Mouse (Mus musculus) limb, embryonic 15.5 days (tissue): ENCODE measurements around the gene Kdm2b. TPM values are rescaled to one million over a fixed set of nuclear protein-coding genes. Genes with fewer than 3 reads are reported as not detected.

Experiments
- ATAC-seq: fragments of 200-750 bp; cut with Nextera tagmentation; 2 replicates; pipeline ENCODE4 v1.8.0; 2017; ENCODE audit warnings: low read depth, moderate TSS enrichment; ENCODE audit not compliant: insufficient number of reproducible peaks, low FRiP score, low TSS enrichment
- H3K27ac ChIP-seq: fragments of 300-500 bp; sonication (generic); 2 replicates; pipeline ENCODE4 v1.5.1; 2015; ENCODE audit warnings: moderate library complexity, mild to moderate bottlenecking, inconsistent platforms
- H3K27me3 ChIP-seq: fragments of 300-500 bp; sonication (generic); 2 replicates; pipeline ENCODE4 v1.6.1; 2015; ENCODE audit warnings: inconsistent platforms
- H3K36me3 ChIP-seq: fragments of 300-500 bp; sonication (generic); 2 replicates; pipeline ENCODE4 v1.6.1; 2015; ENCODE audit warnings: inconsistent platforms
- H3K4me1 ChIP-seq: fragments of 300-500 bp; sonication (generic); 2 replicates; pipeline ENCODE4 v1.6.1; 2015; ENCODE audit warnings: inconsistent platforms
- H3K4me2 ChIP-seq: fragments of 300-500 bp; sonication (generic); 2 replicates; pipeline ENCODE4 v1.6.1; 2015; ENCODE audit warnings: mild to moderate bottlenecking, inconsistent platforms
- H3K4me3 ChIP-seq: fragments of 300-500 bp; sonication (generic); 2 replicates; pipeline ENCODE4 v1.5.1; 2015; ENCODE audit warnings: mild to moderate bottlenecking, inconsistent platforms
- H3K9ac ChIP-seq: fragments of 300-500 bp; sonication (generic); 2 replicates; pipeline ENCODE4 v1.6.1; 2015; ENCODE audit warnings: inconsistent platforms
- H3K9me3 ChIP-seq: fragments of 300-500 bp; sonication (generic); 2 replicates; pipeline ENCODE4 v1.6.1; 2016; ENCODE audit warnings: inconsistent platforms
- WGBS: fragments of 180-500 bp; shearing (Covaris S2); methylation state at CpG from one replicate; pipeline ENCODE4 v1.1.7; 2015; 5-methylcytosine and 5-hydroxymethylcytosine counted together
- polyA plus RNA-seq: library from polyadenylated mRNA; unstranded; fragments of >200 nt; fragmentation: Nextera tagmentation; extraction: Ambion mirVana; gene quantifications from 2 replicates; pipeline ENCODE4 v1.2.1, GENCODE M21; 2015

Kdm2b gene
- polyA plus RNA-seq, 1 experiment from 2014 or later, result 46.0 TPM

DNA sequence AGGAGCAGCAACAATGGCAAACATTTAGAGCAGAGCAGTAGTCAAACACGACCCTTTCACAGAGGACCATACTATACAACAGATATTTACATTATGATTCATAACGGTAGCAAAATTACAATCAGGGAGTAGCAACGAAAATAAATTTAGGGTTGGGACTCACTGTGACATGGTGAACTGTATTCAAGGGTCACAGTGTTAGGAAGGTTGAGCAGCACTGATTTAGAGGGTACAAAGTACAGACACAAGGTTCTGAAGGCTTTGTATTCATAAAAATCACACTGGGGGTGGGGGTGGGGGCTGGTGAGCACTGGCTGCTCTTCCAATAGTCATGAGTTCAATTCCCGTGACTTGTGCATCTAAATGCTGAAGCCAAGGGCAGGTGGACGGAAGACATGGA, 69.1 kb downstream of the Kdm2b start:
- WGBS, result 86% methylated on average over 5 of the region's 5 CpGs

DNA sequence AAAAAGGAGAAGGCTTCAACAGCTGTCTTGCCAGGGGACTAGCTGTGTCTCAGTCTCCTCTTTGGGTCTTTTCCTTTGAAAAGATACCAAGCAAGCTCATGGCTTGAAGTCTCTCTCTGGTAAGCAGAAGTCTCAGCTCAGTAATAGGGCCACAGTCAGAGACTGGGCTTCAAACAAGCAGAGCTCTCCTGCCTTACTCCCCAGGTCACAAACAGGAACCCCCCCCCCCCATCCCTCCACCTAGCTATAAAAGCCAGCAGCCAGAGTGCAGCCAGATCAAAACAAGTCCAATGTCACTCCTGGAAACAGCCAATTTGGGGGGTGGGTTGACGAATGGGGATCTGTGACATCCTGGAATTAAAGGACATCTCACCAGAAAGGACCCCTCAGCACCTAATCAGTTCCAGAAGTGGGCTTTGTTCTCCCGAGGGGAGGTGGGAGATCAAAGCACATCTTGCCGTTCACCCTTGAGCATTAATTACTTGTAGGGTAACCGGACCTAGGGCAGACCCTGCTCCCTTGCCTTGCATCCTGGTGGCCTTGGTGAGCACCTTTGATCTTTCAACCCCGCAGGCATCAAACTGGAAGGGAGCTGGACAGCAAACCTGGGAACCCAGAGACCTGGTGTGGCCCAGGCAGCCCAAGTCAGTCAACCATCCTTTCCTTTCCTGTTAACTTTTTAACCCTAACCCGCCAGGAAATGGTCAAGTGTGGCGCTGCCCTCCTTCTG, 71.5 kb downstream of the Kdm2b start:
- Histone ChIP-seq H3K9me3 (no peaks in the 10 kb centered on the region), H3K9ac (no peak overlapping the region), H3K27ac (no peak overlapping the region), H3K27me3 (no peaks in the 10 kb centered on the region), H3K4me1 (no peaks in the 10 kb centered on the region), H3K4me3 (no peak overlapping the region), H3K36me3 (no peaks in the 10 kb centered on the region), H3K4me2 (no peak overlapping the region)
- WGBS, result 16% methylated on average over 7 of the region's 7 CpGs
- no peak for ATAC-seq

More for the DNA sequence above, 69.1 kb downstream of the Kdm2b start:
- no peaks in the 10 kb centered on the region for H3K9me3 ChIP-seq
- H3K9ac ChIP-seq, result no peak overlapping the region
- no peak for ATAC-seq
- no peak overlapping the region for H3K4me2 ChIP-seq
- peaks cover 1% of the 10 kb centered on the region for H3K4me1 ChIP-seq
- no peak overlapping the region for H3K4me3 ChIP-seq
- H3K27ac ChIP-seq, result no peak overlapping the region
- no peaks in the 10 kb centered on the region for H3K36me3 ChIP-seq
- H3K27me3 ChIP-seq, result no peaks in the 10 kb centered on the region

DNA sequence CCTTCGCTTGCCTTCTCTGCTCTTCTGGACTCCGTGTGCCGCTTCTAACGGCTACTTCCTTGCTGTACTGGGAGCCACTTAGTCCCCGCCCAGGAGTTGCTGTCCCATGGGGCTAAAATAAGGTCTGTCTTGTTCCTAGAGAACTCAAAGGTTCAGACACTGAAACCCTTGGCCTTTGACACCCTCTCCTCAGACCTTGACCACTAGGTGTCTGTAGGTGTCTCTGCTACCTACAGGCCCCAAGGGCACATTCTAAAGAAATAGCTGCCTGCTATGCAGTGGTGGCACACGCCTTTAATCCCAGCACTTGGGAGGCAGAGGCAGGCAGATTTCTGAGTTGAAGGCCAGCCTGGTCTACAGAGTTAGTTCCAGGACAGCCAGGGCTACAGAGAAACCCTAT, 73.5 kb downstream of the Kdm2b start:
- no peak overlapping the region for H3K4me2 ChIP-seq
- no peak overlapping the region for H3K9ac ChIP-seq
- no peak for ATAC-seq
- WGBS, result 86% methylated on average over 6 of the region's 6 CpGs
- no peak overlapping the region for H3K27ac ChIP-seq
- H3K9me3 ChIP-seq, result no peaks in the 10 kb centered on the region
- no peak overlapping the region for H3K4me3 ChIP-seq
- no peaks in the 10 kb centered on the region for H3K4me1 ChIP-seq
- H3K36me3 ChIP-seq, result no peaks in the 10 kb centered on the region
- H3K27me3 ChIP-seq, result no peaks in the 10 kb centered on the region

DNA sequence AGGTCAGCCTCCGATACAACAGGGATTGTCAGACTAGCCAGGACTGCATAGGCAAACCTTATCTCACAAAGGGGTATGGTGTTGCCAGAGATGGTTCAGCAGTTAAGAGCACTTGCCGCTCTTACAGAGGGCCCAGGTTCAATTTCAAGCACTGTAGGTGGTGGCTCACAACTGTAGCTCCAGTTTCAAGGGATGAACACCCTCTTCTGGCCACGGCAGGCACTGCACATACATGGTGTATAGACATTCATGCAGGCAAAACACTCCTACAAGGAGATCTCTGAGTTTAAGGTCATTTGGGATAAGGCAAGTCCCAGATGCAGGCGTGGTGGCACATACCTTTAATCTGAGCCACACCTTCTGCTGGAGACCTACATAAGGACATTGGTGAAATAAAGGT, 76.8 kb downstream of the Kdm2b start:
- no peaks in the 10 kb centered on the region for H3K36me3 ChIP-seq
- H3K27ac ChIP-seq, result no peak overlapping the region
- no peaks in the 10 kb centered on the region for H3K9me3 ChIP-seq
- no peak overlapping the region for H3K4me3 ChIP-seq
- H3K4me2 ChIP-seq, result no peak overlapping the region
- no peaks in the 10 kb centered on the region for H3K27me3 ChIP-seq
- no peaks in the 10 kb centered on the region for H3K4me1 ChIP-seq
- 89% methylated on average over 4 of the region's 4 CpGs for WGBS
- no peak for ATAC-seq
- H3K9ac ChIP-seq, result no peak overlapping the region

DNA sequence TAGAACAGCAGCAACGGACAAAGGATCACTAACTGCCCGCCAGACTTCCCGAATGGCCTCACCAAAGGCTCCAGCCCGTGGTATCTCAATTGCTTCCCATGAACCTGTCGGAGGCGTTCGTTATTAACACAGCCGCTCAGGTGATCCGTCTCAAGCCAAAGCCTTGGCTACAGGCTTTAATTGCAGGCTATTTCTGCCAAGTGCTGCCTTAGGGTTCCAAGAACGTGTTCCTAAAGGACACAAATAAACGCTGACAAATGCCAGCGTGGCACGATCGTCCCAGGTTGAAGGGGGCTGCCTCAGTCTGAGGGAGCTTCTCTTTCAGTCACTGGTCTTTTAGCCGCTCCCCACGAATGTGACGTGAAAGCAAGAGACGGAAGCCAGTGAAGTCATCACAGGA, 80.1 kb downstream of the Kdm2b start:
- WGBS, result 61% methylated on average over 18 of the region's 18 CpGs
- H3K4me3 ChIP-seq, result no peak overlapping the region
- H3K36me3 ChIP-seq, result no peaks in the 10 kb centered on the region
- no peaks in the 10 kb centered on the region for H3K27me3 ChIP-seq
- H3K4me2 ChIP-seq, result no peak overlapping the region
- no peaks in the 10 kb centered on the region for H3K9me3 ChIP-seq
- no peak overlapping the region for H3K27ac ChIP-seq
- no peaks in the 10 kb centered on the region for H3K4me1 ChIP-seq
- no peak overlapping the region for H3K9ac ChIP-seq
- ATAC-seq, result no peak

DNA sequence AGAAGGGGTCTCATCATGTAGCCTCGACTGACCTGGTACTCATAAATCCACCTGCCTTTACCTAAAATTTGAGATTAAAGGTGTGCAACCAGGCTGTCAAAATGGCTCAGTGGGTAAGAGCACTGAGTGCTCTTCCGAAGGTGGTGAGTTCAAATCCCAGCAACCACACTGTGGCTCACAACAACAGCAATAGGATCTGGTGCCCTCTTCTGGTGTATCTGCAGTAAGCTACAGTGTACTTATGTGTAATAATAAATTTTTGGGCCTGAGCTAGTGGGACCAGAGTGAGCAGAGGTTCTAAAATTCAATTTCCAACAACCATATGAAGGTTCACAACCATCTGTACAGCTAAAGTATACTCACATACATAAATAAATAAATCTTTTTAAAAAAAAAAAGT, 81.6 kb downstream of the Kdm2b start:
- Histone ChIP-seq H3K4me1 (no peaks in the 10 kb centered on the region), H3K4me3 (no peak overlapping the region), H3K9me3 (no peaks in the 10 kb centered on the region), H3K4me2 (no peak overlapping the region), H3K36me3 (no peaks in the 10 kb centered on the region), H3K27ac (no peak overlapping the region), H3K9ac (no peak overlapping the region), H3K27me3 (no peaks in the 10 kb centered on the region)
- WGBS, result 83% methylated on average over 2 of the region's 2 CpGs
- no peak for ATAC-seq

DNA sequence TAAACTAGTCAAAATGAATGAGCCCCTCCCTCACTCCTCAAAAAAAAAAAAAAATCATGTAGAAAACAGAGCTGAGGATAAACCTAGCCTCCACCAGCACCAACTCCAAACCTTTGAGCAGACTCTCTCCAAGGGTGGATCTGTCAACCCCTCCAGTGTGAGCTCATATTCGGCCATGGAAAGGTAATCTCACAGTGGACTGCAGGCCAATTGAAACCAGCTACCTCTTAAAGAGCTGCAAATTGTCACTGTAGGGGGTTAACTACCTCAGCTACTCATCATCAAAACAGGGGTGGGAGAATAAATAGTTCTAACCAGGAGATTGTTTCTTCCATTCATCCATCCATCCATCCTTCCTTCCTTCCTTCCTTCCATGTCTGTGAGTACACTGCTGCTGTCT, 82.4 kb downstream of the Kdm2b start:
- Histone ChIP-seq H3K9me3 (no peaks in the 10 kb centered on the region), H3K4me3 (no peak overlapping the region), H3K4me1 (no peaks in the 10 kb centered on the region), H3K36me3 (no peaks in the 10 kb centered on the region), H3K9ac (no peak overlapping the region), H3K27ac (no peak overlapping the region), H3K4me2 (no peak overlapping the region), H3K27me3 (no peaks in the 10 kb centered on the region)
- no peak for ATAC-seq
- WGBS, result 74% methylated on average over 1 of the region's 1 CpGs

DNA sequence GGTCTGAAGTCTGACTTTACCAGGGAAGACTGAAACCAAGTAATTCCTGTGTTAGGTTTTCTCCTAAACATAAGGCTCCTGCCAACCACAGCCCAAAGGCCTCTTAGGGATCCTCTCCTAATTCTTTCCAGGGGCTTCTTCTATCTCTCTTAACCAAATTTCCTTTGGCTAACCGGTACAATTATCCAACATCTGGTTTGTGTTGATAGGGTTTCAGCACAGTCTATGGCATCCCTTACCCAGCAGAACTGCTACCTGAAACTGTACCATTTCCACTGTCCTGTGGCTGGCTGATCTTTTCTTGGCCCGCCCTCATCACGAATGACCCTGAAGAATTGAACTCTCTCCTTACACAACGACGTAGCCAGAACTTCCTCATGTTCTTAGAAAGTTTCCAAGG, 86.5 kb downstream of the Kdm2b start:
- Histone ChIP-seq H3K27ac (no peak overlapping the region), H3K9me3 (no peaks in the 10 kb centered on the region), H3K4me3 (no peak overlapping the region), H3K4me2 (no peak overlapping the region), H3K9ac (no peak overlapping the region), H3K27me3 (no peaks in the 10 kb centered on the region), H3K36me3 (no peaks in the 10 kb centered on the region), H3K4me1 (peaks cover 15% of the 10 kb centered on the region)
- WGBS, result 50% methylated on average over 5 of the region's 5 CpGs
- no peak for ATAC-seq

DNA sequence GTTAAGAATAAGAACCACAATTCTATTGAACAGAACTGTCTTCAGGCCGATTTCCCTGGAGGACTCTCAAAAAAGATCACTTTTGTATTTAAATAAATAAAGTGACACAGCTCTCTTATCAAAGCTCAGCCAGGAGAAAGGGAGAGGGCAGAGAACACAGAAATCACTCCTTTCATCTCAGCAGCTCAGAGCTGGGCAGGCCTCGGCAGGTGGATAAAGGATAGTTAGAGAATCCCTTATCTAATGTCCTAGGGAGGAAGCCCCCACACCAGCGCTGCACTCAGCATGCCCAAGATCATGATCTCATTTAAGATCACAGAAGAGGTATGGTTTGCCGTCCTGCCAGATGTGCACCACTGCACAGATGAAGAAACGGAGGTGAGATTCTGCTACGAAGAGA, 87.4 kb downstream of the Kdm2b start:
- no peak overlapping the region for H3K4me3 ChIP-seq
- H3K4me1 ChIP-seq, result peaks cover 24% of the 10 kb centered on the region
- H3K9ac ChIP-seq, result no peak overlapping the region
- H3K36me3 ChIP-seq, result no peaks in the 10 kb centered on the region
- no peaks in the 10 kb centered on the region for H3K27me3 ChIP-seq
- H3K4me2 ChIP-seq, result no peak overlapping the region
- WGBS, result 80% methylated on average over 6 of the region's 6 CpGs
- no peak for ATAC-seq
- H3K9me3 ChIP-seq, result no peaks in the 10 kb centered on the region
- no peak overlapping the region for H3K27ac ChIP-seq

DNA sequence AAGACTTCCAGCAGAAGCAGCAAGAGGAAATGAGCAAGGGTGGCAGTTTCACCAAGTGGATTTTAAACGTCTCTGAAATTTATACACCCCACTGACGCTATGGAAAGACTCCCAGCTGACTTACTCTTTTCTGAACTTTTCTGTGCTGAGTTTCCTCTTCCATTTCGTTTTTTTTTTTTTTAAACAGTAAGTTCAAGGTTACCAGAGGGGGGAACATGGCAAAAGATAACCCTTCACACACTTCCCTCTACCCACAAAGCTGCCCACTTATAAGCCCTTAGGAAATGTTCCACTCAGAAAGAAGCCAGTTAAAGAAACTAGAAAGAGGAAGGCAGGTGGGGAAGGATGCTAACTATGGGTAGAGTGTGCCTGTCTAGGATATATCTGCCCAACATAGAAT, 88.0 kb downstream of the Kdm2b start:
- Histone ChIP-seq H3K27ac (no peak overlapping the region), H3K27me3 (no peaks in the 10 kb centered on the region), H3K9me3 (no peaks in the 10 kb centered on the region), H3K4me3 (no peak overlapping the region), H3K36me3 (no peaks in the 10 kb centered on the region), H3K9ac (no peak overlapping the region), H3K4me2 (no peak overlapping the region), H3K4me1 (peaks cover 24% of the 10 kb centered on the region)
- ATAC-seq, result no peak
- 44% methylated on average over 3 of the region's 3 CpGs for WGBS

DNA sequence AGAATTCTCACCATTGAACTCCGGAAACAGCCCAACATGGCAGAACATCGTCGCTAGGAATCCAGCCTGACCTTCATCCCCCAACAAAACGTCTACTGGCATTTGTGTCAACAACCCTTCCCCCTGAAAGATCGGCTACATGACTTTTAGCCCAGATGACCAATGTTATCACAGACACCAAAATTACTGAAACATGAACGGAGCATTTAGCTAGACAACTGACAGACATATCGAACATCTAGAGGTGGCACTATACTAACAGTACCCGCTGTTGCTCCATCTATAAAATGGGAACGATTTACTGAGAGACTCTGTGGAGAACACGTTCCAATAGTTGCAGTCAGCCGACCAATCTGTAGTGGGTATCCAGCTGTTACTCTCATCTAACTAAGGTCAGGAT, 88.4 kb downstream of the Kdm2b start:
- no peak for ATAC-seq
- no peaks in the 10 kb centered on the region for H3K9me3 ChIP-seq
- peaks cover 24% of the 10 kb centered on the region for H3K4me1 ChIP-seq
- no peak overlapping the region for H3K27ac ChIP-seq
- 55% methylated on average over 11 of the region's 11 CpGs for WGBS
- H3K36me3 ChIP-seq, result no peaks in the 10 kb centered on the region
- H3K27me3 ChIP-seq, result no peaks in the 10 kb centered on the region
- H3K4me3 ChIP-seq, result peak overlapping the region; percentile 85; the same call in 1 of the 2 replicates
- H3K4me2 ChIP-seq, result peak overlapping the region; percentile 76
- H3K9ac ChIP-seq, result no peak overlapping the region

DNA sequence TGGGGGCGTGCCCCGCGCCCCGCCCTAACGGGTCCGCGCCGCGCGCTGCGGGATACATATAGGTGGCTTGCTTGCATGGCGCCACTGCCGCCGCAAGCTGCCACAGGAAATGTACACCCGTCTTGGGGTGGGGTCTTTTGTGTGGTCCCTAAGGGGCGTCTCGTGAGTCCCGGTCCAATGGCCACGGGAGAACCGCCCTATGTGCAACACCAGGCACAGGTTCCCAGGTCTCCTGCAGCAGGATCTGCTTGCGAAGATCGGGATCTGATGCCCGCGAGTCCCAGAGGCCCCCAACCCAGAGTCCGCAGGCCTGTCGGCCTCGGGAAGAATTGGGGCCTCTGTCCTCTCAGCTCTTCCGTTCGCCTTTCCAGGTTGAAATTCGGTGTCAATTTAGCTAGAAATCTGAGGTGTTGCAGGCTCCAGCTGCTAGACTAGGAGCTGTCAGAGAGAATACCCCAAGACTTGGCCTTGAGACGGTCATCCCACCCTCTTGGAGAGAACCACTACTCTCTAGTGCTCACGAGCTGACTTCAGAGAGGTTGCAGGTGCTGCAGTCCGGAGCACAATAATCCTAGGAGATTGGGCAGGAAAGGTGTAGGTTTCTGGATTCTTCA, 89.0 kb downstream of the Kdm2b start:
- Histone ChIP-seq H3K4me2 (peak overlapping the region; percentile 76), H3K27me3 (no peaks in the 10 kb centered on the region), H3K4me1 (peaks cover 24% of the 10 kb centered on the region), H3K9me3 (no peaks in the 10 kb centered on the region), H3K36me3 (no peaks in the 10 kb centered on the region), H3K4me3 (peak overlapping the region; percentile 85), H3K27ac (peak overlapping the region; percentile 94), H3K9ac (peak overlapping the region; percentile 82)
- peak; percentile 0; the same call in 1 of the 2 replicates for ATAC-seq
- WGBS, result 2% methylated on average over 31 of the region's 33 CpGs
